Mouse (Mus musculus) heart, postnatal 0 days (tissue): Measurements from ENCODE around the gene Frmpd1.

Source experiments
- CTCF ChIP-seq: IDR thresholded peaks from 2 replicates; pipeline ENCODE4 v1.5.1; 2016; ENCODE audit warnings: antibody characterized with exemption, control low read depth, low read depth
- EP300 ChIP-seq: IDR thresholded peaks from 2 replicates; pipeline ENCODE4 v1.6.1; 2016; ENCODE audit warnings: antibody characterized with exemption, low read depth

GRCm38 (mm10) chr4:45160773-45161172 lies 23.9 kb upstream of the Frmpd1 start:
- no peak for TF ChIP-seq CTCF
- TF ChIP-seq EP300 = no peak
